Mouse (Mus musculus) ES-Bruce4 (cell line): Measurements from ENCODE around the gene Plagl1. TPM values are rescaled to one million over a fixed set of nuclear protein-coding genes. Genes with fewer than 3 reads are reported as not detected.

ENCODE experiments used
- H3K27ac ChIP-seq: 2 replicates; pipeline ENCODE4 v1.5.1; 2012; ENCODE audit warnings: low read length, inconsistent platforms; ENCODE audit not compliant: insufficient read depth
- H3K27me3 ChIP-seq: 2 replicates; pipeline ENCODE4 v1.6.1; 2012; ENCODE audit warnings: mild to moderate bottlenecking, low read length, inconsistent platforms; ENCODE audit not compliant: control insufficient read depth, poor library complexity, insufficient read depth, severe bottlenecking
- H3K36me3 ChIP-seq: 2 replicates; pipeline ENCODE4 v1.6.1; 2012; ENCODE audit warnings: inconsistent platforms, mild to moderate bottlenecking, low read length, moderate library complexity; ENCODE audit not compliant: control insufficient read depth, poor library complexity, insufficient read depth, severe bottlenecking
- H3K4me1 ChIP-seq: one replicate; pipeline ENCODE4 v1.8.1; 2011; ENCODE audit warnings: low read length; ENCODE audit not compliant: control insufficient read depth, insufficient read depth
- H3K4me3 ChIP-seq: 2 replicates; pipeline ENCODE4 v1.5.1; 2011; ENCODE audit warnings: low read depth, mild to moderate bottlenecking, low read length
- H3K9ac ChIP-seq: 2 replicates; pipeline ENCODE4 v1.6.1; 2012; ENCODE audit warnings: low read depth, mild to moderate bottlenecking, inconsistent platforms; ENCODE audit not compliant: poor library complexity, severe bottlenecking
- H3K9me3 ChIP-seq: replicated peaks from 2 replicates; pipeline ENCODE4 v1.6.1; 2012; ENCODE audit warnings: mild to moderate bottlenecking, low read length, inconsistent platforms; ENCODE audit not compliant: control insufficient read depth, poor library complexity, insufficient read depth, severe bottlenecking
- CTCF ChIP-seq: IDR thresholded peaks from one replicate; pipeline ENCODE4 v1.8.1; 2011; ENCODE audit warnings: low read depth, low read length
- EP300 ChIP-seq: IDR thresholded peaks from 2 replicates; pipeline ENCODE4 v1.6.1; 2011; ENCODE audit warnings: low read depth, low read length; ENCODE audit not compliant: insufficient read depth
- POLR2A ChIP-seq: IDR thresholded peaks from one replicate; pipeline ENCODE4 v1.8.1; 2011; ENCODE audit warnings: low read length; ENCODE audit not compliant: insufficient read depth
- polyA plus RNA-seq: library from polyadenylated mRNA; stranded (reverse); fragments of >200 nt; gene quantifications from 2 replicates; pipeline ENCODE4 v1.2.4, GENCODE M21; 2011; ENCODE audit warnings: low read depth; ENCODE audit not compliant: missing spikeins, insufficient read depth, insufficient read length

Gene Plagl1
- polyA plus RNA-seq, 1 experiment = 23.2 TPM

GRCm38 (mm10) chr10:13047816-13048215 lies 12.5 kb upstream of the Plagl1 start:
- Histone ChIP-seq H3K4me1 (no peaks in the 10 kb centered on the region), H3K4me3 (no peak overlapping the region), H3K9me3 (no peaks in the 10 kb centered on the region; the same call in 1 of the 2 replicates), H3K9ac (no peak overlapping the region), H3K27me3 (no peaks in the 10 kb centered on the region; the same call in 1 of the 2 replicates), H3K27ac (no peak overlapping the region), H3K36me3 (no peaks in the 10 kb centered on the region)
- TF ChIP-seq POLR2A (no peak), EP300 (no peak), CTCF (no peak)

GRCm38 (mm10) chr10:13056863-13057381 lies 3.4 kb upstream of the Plagl1 start:
- Histone ChIP-seq H3K27ac (no peak overlapping the region), H3K36me3 (no peaks in the 10 kb centered on the region), H3K4me3 (no peak overlapping the region), H3K27me3 (peaks cover 6% of the 10 kb centered on the region), H3K9me3 (no peaks in the 10 kb centered on the region), H3K4me1 (no peaks in the 10 kb centered on the region), H3K9ac (no peak overlapping the region)
- TF ChIP-seq POLR2A = no peak

- Histone ChIP-seq H3K27ac (no peak overlapping the region), H3K9ac (peak overlapping the region; percentile 59), H3K27me3 (peaks cover 8% of the 10 kb centered on the region), H3K4me1 (no peaks in the 10 kb centered on the region), H3K9me3 (no peaks in the 10 kb centered on the region), H3K4me3 (peak overlapping the region; percentile 50), H3K36me3 (no peaks in the 10 kb centered on the region)
- TF ChIP-seq CTCF (no peak), EP300 (no peak), POLR2A (no peak)
These were observed 742 bp downstream of the Plagl1 start for GRCm38 (mm10) chr10:13060821-13061671.

GRCm38 (mm10) chr10:13062373-13062772 lies 2.1 kb downstream of the Plagl1 start:
- no peak for TF ChIP-seq EP300
- no peak for TF ChIP-seq POLR2A
- TF ChIP-seq CTCF = no peak
- H3K9ac ChIP-seq = no peak overlapping the region
- no peaks in the 10 kb centered on the region for H3K36me3 ChIP-seq
- no peaks in the 10 kb centered on the region for H3K4me1 ChIP-seq
- no peaks in the 10 kb centered on the region for H3K9me3 ChIP-seq
- H3K4me3 ChIP-seq = no peak overlapping the region
- no peak overlapping the region for H3K27ac ChIP-seq
- H3K27me3 ChIP-seq = peaks cover 8% of the 10 kb centered on the region

GRCm38 (mm10) chr10:13063457-13063856 lies 3.2 kb downstream of the Plagl1 start:
- peaks cover 8% of the 10 kb centered on the region for H3K27me3 ChIP-seq
- H3K4me1 ChIP-seq = no peaks in the 10 kb centered on the region
- no peaks in the 10 kb centered on the region for H3K9me3 ChIP-seq
- no peak for TF ChIP-seq POLR2A
- no peak for TF ChIP-seq EP300
- H3K36me3 ChIP-seq = no peaks in the 10 kb centered on the region
- no peak overlapping the region for H3K27ac ChIP-seq
- H3K9ac ChIP-seq = no peak overlapping the region
- H3K4me3 ChIP-seq = no peak overlapping the region

- Histone ChIP-seq H3K27ac (no peak overlapping the region), H3K4me3 (no peak overlapping the region), H3K36me3 (no peaks in the 10 kb centered on the region), H3K27me3 (peaks cover 4% of the 10 kb centered on the region; the same call in 1 of the 2 replicates), H3K9ac (no peak overlapping the region), H3K4me1 (no peaks in the 10 kb centered on the region), H3K9me3 (no peaks in the 10 kb centered on the region)
- TF ChIP-seq POLR2A (no peak), CTCF (no peak), EP300 (no peak)
These were observed 4.9 kb downstream of the Plagl1 start for GRCm38 (mm10) chr10:13065129-13065752.
